Mouse (Mus musculus) layer of hippocampus, postnatal 10 days (tissue): ENCODE data around the gene Nav3. TPM values are rescaled to one million over a fixed set of nuclear protein-coding genes. Genes with fewer than 3 reads are reported as not detected.

Experiments
- DNase-seq, 2 experiments: peaks; one replicate each; pipeline ENCODE4 v3.0.0; 2021; ENCODE audit warnings: low spot score in 2 of 2
- long read RNA-seq: library from polyadenylated mRNA; stranded (forward); transcript quantifications from one replicate; pipeline ENCODE4 v2.0.0, GENCODE M21; 2023
- total RNA-seq, 2 experiments: library from RNA; stranded (reverse); gene quantifications; 2 replicates each; pipeline ENCODE4 v1.2.3; 2021

The Nav3 gene
- total RNA-seq = 100 to 1,000 TPM; 157 to 160 TPM
- long read RNA-seq, partial matches to known transcripts = 39 of 43 reads
- long read RNA-seq, other reads (novel, unspliced or antisense) = 4 of 43 reads

- DNase-seq = peak; percentile 76 to 86
Measured at GRCm38 (mm10) chr10:110455838-110456493, at the start of gene Nav3. Nav3 (minus strand) TSS chr10:110456204.

DNA sequence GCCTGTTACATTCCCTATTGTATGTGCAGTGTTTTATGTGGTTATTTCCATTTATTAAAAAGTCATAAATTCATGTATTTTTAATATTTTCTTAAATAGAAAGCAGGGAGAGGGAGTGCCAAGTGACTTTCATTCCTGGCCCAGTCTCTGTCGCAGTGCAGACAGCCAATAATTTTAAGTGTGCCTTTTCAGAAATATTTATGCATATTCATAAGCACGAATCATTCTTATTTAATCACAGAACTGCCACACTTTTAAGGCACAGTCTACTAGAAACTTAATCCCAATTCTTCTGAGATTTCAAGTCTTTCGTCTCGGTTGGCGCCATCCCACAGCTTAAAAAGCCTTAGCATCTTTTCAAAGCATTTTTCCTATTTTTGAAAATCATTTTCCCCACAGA lies 29.3 kb upstream of the Nav3 start:
- no peak for DNase-seq

DNA sequence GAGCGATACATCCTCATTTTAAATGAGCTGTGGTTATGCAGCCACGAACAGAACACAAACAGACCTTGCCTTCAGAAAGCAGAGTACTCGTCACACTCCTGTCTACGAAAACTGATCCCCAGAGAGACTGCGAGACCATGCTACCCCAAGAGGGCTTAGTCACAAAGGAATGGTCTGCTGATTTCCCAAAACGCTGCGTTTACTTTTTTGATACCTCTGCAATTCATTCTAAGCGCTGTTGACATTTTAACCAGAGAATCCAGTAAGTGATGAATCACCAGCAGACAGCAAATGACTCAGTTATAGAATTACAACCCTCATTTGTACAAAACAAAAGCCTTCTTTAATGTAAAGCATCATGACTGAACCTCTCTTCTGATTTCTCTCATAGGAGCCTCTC lies 28.8 kb upstream of the Nav3 start:
- no peak for DNase-seq

- no peak for DNase-seq
Measured at GRCm38 (mm10) chr10:110479189-110479588, 23.2 kb upstream of the Nav3 start.

- peak; percentile 24 to 33 for DNase-seq
Measured at GRCm38 (mm10) chr10:110477689-110478314, 21.8 kb upstream of the Nav3 start.

- DNase-seq = no peak
Measured at GRCm38 (mm10) chr10:110474107-110474506, 18.1 kb upstream of the Nav3 start.

DNA sequence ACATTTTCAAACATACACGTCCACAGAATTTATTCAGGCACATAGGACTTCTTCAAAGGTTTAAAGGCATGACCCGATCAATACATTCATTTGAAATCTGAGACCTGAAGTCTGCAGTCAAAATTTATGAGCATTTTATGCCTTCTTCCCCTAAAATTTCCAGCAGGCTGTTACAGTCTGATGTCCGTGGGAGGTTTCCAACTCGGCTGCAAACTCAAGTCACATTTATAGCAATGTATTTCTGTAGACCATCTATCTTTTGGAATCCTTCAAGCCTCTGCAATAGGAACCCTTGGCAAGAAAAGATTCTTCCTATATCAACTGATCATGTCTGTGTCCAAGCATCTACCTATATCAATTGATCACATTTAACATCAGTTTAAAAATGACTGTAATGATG lies 13.4 kb upstream of the Nav3 start:
- no peak for DNase-seq

DNA sequence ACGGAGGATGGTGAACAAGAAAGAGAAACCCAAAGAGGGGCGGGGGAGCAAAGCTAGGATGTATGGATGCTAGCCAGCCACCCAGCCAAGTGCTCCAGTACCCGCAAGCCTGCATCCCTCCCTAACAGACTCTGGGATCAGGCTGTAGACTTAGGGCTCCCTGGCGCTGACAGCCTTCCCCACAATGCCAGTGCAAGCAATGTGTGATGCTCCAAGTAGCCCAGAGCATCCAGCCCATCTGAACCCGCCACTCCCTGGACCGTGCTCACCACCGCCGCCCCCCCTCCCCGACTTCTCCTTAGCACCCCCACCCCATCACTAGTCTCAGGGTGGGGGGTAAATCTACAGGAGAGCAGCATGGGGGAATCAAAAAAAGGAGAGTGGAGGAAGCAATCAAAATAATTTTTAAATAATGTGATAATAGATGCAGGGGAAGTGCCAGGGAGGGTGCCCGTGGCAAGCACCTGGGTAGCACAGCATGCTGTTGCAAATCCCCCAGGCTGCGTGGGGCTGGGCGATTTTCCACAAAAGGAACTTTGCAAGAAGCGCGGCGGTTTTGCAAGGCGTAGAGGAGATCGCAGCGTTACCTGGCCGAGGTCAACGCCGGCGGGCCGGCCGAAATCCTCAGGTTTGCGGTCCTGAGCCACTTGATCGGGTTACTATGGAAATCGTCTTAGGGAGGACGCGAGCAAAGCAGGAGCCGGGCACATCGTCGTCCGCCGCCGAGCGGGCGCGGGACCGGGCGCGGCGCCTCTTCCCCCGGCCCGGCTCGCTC lies 754 bp downstream of the Nav3 start:
- DNase-seq = peak; percentile 53 to 59

- no peak for DNase-seq
Measured at GRCm38 (mm10) chr10:110453566-110453965, 2.4 kb downstream of the Nav3 start.

- DNase-seq = no peak
Measured at GRCm38 (mm10) chr10:110440396-110440795, 15.6 kb downstream of the Nav3 start.

- DNase-seq = no peak
Measured at GRCm38 (mm10) chr10:110431078-110431477, 24.9 kb downstream of the Nav3 start.

DNA sequence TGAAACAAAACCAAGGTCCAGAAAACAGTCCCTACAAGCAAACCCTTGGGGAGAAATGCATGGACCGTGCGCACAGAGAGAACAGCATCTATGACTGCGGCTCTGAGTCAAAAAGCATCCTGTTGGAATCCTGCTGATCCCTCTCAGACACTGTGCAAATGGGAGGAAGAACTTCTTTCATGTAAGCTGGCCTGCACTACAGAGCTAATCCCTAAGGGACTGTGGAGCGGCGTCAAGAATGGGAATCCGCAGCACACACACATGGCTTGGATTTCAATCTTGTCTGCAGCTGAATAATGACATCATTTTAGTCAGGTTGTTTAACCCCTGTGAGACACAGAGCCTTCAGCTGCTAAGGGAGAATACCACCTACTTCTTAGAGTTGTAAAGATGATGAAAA lies 26.4 kb downstream of the Nav3 start:
- DNase-seq = no peak

DNA sequence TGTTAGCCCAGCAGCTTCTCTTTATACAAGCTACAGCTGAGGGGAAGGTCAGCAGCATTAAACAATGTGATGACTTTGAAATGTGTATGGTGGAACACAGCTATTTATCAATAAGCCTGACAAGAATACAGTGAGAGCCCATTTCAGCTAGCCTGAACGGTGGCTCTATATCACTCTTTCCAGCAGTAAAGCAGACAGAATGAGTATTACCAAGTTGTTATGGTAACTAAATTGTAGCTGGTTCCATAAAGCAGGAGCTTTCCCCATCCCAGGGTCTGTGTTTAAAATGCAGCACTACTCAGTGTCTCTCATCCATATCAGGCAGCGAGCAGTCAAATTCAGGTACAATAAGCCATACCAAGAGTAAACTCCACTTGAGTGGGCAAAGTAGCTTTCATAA lies 27.0 kb downstream of the Nav3 start:
- DNase-seq = no peak

GRCm38 (mm10) chr10:110421533-110421932 lies 34.5 kb downstream of the Nav3 start:
- no peak for DNase-seq

DNA sequence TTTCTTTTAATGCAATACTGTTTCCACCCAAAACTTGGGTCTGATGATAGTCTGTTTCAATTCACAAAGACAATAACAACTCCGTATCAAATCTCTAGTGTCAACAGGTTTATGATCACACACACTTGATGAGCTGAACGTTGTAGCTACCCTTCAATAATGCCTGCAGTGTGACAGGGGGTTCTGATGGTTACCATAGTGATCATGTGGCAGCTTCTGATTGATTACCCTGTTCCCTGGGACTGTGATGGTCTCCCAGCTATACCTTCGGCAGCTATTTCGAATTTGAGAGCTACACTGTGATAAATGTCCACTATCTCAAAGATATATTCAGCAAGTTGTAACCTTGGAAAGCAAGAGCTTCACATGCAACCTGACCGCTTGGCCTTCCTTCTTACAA lies 39.0 kb downstream of the Nav3 start:
- no peak for DNase-seq

GRCm38 (mm10) chr10:110415624-110416023 lies 40.4 kb downstream of the Nav3 start:
- DNase-seq = no peak

- no peak for DNase-seq
Measured at GRCm38 (mm10) chr10:110413281-110413897, 42.6 kb downstream of the Nav3 start.

DNA sequence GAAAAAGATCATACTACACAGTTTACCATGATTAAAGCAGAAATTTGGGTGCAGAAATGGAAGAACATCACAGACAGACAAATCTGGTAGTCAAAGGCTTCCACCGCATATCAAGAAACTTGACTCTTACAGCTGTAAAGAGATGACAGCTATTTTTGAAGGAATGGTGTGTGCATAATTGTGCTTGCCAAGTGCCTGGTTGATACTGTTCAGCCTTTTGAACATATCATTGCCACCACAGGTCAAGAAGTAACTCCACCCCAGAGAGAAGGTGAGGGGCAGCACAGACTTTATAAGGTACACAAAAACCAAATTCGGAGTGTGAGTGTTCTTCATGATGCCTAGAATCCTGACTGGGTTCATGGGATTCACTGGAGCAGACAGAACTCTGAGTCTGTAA lies 53.1 kb downstream of the Nav3 start:
- DNase-seq = no peak

- DNase-seq = no peak
Measured at GRCm38 (mm10) chr10:110400642-110401041, 55.4 kb downstream of the Nav3 start.

DNA sequence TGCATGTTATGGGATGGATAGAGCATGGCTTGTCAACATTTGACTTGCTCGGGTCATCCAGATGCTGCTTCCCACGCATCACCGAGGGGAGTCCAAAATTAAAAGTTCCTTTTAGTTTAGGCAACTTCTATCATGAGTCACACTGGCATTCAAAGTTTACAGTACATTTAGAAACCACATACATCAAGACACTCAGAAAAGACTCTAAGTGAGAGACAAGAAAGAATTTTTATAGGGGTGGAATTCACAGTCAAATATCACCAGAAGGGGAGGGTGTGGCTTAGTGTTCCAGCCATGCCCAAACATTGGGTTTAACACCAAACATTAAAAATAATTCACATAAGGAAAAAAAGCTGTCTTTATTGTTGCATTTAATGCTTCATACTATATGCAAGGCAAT lies 57.4 kb downstream of the Nav3 start:
- DNase-seq = no peak

DNA sequence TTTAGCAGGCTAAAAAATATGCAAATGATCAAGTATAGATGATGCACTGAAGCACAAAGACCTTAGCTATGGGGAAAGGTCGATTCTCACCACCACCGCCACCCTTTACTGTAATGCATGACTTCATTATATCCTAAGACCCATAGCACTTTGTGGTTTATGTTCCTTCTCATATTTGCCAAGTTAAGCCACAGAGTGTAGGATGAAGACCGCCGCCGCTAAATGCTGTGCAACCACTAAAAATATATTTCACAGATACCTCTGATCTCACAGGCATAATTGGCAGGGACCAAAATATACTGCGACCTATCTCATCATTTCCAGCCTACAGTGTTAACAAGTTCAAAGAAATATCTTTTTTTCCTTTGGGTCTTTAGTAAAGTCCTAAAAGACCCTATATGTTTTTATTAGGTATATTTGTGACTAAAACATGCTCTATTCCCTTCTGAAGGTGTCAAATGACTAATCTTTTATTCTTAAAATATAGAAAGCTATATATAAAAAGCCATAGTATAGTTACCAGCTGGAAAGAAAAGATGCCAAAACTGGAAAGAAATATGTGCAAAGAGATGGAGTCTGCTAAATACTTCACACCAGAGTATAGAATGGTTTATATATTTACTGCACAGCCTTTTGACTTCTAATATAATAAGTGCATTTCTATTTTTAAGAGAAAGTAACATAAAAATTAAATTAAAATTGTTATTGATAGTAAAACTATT lies 69.4 kb downstream of the Nav3 start:
- DNase-seq = no peak
